In genomic region chr2:80669868-80670666, GRCm38 (mm10) we compare ENCODE assay signal across 8 mouse cellular contexts. TPM values are rescaled to one million over a fixed set of nuclear protein-coding genes. Genes with fewer than 3 reads are reported as not detected.
DNase-seq lines count a peak whose midpoint lies in the region; ATAC-seq lines count a peak whose summit lies in the region.

No protein-coding gene starts in this region.

- H3K9ac ChIP-seq in heart, embryonic 12.5 days: no peak overlapping the region
- no peak overlapping the region for H3K9ac ChIP-seq in forebrain, embryonic 15.5 days (replicated peaks)

- no peaks in the 10 kb centered on the region for H3K27me3 ChIP-seq in heart, embryonic 12.5 days (replicated peaks)
- H3K27me3 ChIP-seq in forebrain, embryonic 15.5 days: no peaks in the 10 kb centered on the region

- H3K4me3 ChIP-seq in heart, embryonic 12.5 days: no peak overlapping the region
- no peak overlapping the region for H3K4me3 ChIP-seq in forebrain, embryonic 15.5 days

- peak; percentile 16 for DNase-seq in heart, postnatal 4 days
- DNase-seq in thymus, postnatal 0 days (ENCODE audit: low spot score): peak; percentile 16
- no peak for DNase-seq in thymus, adult 18-20 months
- no peak for DNase-seq in ovary, postnatal 14 days (ENCODE audit: low spot score)
- DNase-seq in spleen, postnatal 10 days (ENCODE audit: low spot score in 2 of 2): no peak

- H3K9me3 ChIP-seq in heart, embryonic 12.5 days (replicated peaks): no peaks in the 10 kb centered on the region
- no peaks in the 10 kb centered on the region for H3K9me3 ChIP-seq in forebrain, embryonic 15.5 days

- no peak for ATAC-seq in heart, embryonic 12.5 days (ENCODE audit: insufficient number of reproducible peaks, low FRiP score)
- ATAC-seq in forebrain, embryonic 15.5 days (replicated peaks): peak; percentile 30; the same call in 1 of the 2 replicates
- ATAC-seq in granulocyte monocyte progenitor cell, adult 5-6 weeks (replicated peaks; ENCODE audit: poor library complexity, severe bottlenecking): no peak

- no peak overlapping the region for H3K27ac ChIP-seq in heart, embryonic 12.5 days (ENCODE audit: poor library complexity, severe bottlenecking)
- H3K27ac ChIP-seq in forebrain, embryonic 15.5 days (replicated peaks): no peak overlapping the region

- no peaks in the 10 kb centered on the region for H3K4me1 ChIP-seq in heart, embryonic 12.5 days (replicated peaks)
- H3K4me1 ChIP-seq in forebrain, embryonic 15.5 days: no peaks in the 10 kb centered on the region

- WGBS in heart, embryonic 12.5 days: 74% methylated on average over 11 of the region's 11 CpGs
- 69% methylated on average over 11 of the region's 11 CpGs for WGBS in forebrain, embryonic 15.5 days

- no peak overlapping the region for H3K4me2 ChIP-seq in heart, embryonic 12.5 days
- no peak overlapping the region for H3K4me2 ChIP-seq in forebrain, embryonic 15.5 days (replicated peaks)

- H3K36me3 ChIP-seq in heart, embryonic 12.5 days: peaks cover 13% of the 10 kb centered on the region; the same call in 1 of the 2 replicates
- H3K36me3 ChIP-seq in forebrain, embryonic 15.5 days: no peaks in the 10 kb centered on the region

RNA-seq across cellular contexts. Expression of gene Nup35, which starts 53.0 kb away (rescaled TPM):
- total RNA-seq in heart, postnatal 4 days (2021): 10 to 100 TPM; 10.1 to 13.4 TPM
- 24.6 and 27.0 TPM in 2 replicates for polyA plus RNA-seq in heart, embryonic 12.5 days (2016; fragmentation: Nextera tagmentation; extraction: Ambion mirVana)
- polyA plus RNA-seq in thymus, postnatal 0 days (2015; fragmentation: Nextera tagmentation; extraction: Ambion mirVana): 42.7 and 45.2 TPM in 2 replicates
- polyA plus RNA-seq in forebrain, embryonic 15.5 days (2015; fragmentation: Nextera tagmentation; extraction: Ambion mirVana): 51.0 and 56.1 TPM in 2 replicates
- 22.2 and 37.5 TPM in 2 replicates for total RNA-seq in granulocyte monocyte progenitor cell, adult 5-6 weeks (2014; fragmentation: Nextera tagmentation)
- total RNA-seq in granulocyte monocyte progenitor cell, adult 5-6 weeks (2017): 35.3 and 49.2 TPM in 2 replicates

RNA-seq across cellular contexts. Expression of gene Dusp19, which starts 53.2 kb away (rescaled TPM):
- total RNA-seq in heart, postnatal 4 days (2021): 1 to 10 TPM; 5.0 to 6.6 TPM
- polyA plus RNA-seq in heart, embryonic 12.5 days (2016; fragmentation: Nextera tagmentation; extraction: Ambion mirVana): 11.4 and 11.9 TPM in 2 replicates
- 16.7 and 21.2 TPM in 2 replicates for polyA plus RNA-seq in thymus, postnatal 0 days (2015; fragmentation: Nextera tagmentation; extraction: Ambion mirVana)
- polyA plus RNA-seq in forebrain, embryonic 15.5 days (2015; fragmentation: Nextera tagmentation; extraction: Ambion mirVana): 16.5 and 18.7 TPM in 2 replicates
- 10.3 and 11.5 TPM in 2 replicates for total RNA-seq in granulocyte monocyte progenitor cell, adult 5-6 weeks (2014; fragmentation: Nextera tagmentation)
- total RNA-seq in granulocyte monocyte progenitor cell, adult 5-6 weeks (2017): 6.2 and 13.1 TPM in 2 replicates

Comparison
In these comparisons a context has a peak if more than half of its experiments do, and no peak if none do; other contexts are left out.
1. DNase-seq: peak in heart, postnatal 4 days (single experiment) and thymus, postnatal 0 days (single experiment); none in thymus, adult 18-20 months (0 of 2), ovary, postnatal 14 days (single experiment) and spleen, postnatal 10 days (0 of 2).